Mouse (Mus musculus) thymus, adult 2 months (tissue): ENCODE measurements around the gene Ankrd12.

ENCODE experiments used
- CTCF ChIP-seq: fragments of 200-500 bp; IDR thresholded peaks from 2 replicates; pipeline ENCODE4 v1.5.1; 2012; ENCODE audit warnings: mild to moderate bottlenecking, control low read depth, low read length, moderate library complexity, borderline replicate concordance; ENCODE audit not compliant: control insufficient read depth, poor library complexity, insufficient read depth; ENCODE audit errors: extremely low read depth
- POLR2A ChIP-seq: fragments of 200-500 bp; IDR thresholded peaks from 2 replicates; pipeline ENCODE4 v1.6.1; 2012; ENCODE audit warnings: mild to moderate bottlenecking, low read length, control low read depth, moderate library complexity; ENCODE audit not compliant: control insufficient read depth, poor library complexity, insufficient read depth; ENCODE audit errors: extremely low read depth

DNA sequence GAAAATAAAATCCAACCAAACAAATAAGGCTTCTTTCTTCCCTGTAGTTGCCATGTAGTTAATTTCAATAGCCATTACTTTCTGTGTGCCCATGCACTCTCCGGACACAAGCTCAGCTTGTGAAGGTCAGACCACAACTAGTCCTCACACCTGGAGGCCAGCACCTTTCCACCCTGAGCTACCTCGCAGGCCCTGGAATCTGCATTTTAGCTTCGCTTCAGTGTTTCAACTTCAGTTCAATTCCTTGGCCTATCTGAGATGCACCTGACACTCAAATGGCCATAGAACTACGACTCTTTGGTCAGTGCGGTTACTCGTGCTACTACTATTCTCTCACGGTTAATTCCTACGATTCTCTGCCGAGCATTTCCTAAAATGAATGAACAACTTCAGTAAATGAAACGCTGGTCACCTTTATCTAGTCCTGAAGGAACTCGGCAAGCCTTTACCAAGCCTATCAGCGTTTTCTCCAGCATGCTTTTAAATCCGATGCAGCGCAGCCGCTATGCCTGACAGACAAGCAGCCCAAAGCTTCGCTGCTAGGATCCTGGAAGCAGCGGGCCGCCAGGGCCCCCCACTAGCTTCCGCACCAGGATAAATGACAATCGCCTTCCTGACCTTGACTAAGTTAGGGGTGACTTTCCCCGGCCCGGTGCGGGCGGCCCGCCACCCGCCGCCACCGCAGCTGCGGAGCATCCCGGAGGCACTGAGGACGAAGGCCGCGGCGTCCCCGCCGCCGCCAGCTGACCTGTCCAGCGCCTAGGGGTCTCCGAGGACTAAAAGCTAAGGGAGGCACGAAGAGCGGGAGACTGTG lies 23.9 kb upstream of the Ankrd12 start:
- no peak for TF ChIP-seq POLR2A
- TF ChIP-seq CTCF, result no peak
